Mouse (Mus musculus): Measurements from ENCODE around the gene Cobll1. TPM values are rescaled to one million over a fixed set of nuclear protein-coding genes. Genes with fewer than 3 reads are reported as not detected.

Cobll1 gene
- polyA plus RNA-seq, 1 experiment from 2014 or later: 4.4 TPM

DNA sequence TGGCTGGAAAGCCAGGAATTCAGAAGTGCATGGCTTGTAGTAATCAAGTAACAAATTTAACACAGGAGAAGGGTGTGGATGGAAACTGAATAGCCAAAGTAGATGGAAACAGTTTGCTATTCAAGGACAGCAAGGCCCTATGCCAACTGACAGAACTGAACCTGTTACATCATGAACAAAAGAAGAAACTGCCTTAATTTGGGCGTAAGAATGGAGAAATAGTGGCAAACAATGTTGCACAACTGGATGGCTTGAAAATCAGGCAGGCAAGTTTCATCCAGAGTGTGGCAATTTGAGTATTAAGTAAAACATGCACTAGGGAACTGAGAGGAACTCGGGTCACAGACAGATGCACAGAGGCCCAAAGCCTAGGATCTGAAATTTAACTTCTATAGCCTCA, 137.8 kb downstream of the Cobll1 start:
- 78% methylated on average over 2 of the region's 2 CpGs for WGBS
- no peaks in the 10 kb centered on the region for H3K4me1 ChIP-seq
- ATAC-seq (ENCODE audit: insufficient number of reproducible peaks, low FRiP score, low TSS enrichment, low read depth): no peak
- H3K27me3 ChIP-seq: no peaks in the 10 kb centered on the region
- H3K9ac ChIP-seq: no peak overlapping the region
- no peaks in the 10 kb centered on the region for H3K36me3 ChIP-seq
- H3K4me2 ChIP-seq: no peak overlapping the region
- no peaks in the 10 kb centered on the region for H3K9me3 ChIP-seq
- no peak overlapping the region for H3K4me3 ChIP-seq
- H3K27ac ChIP-seq: no peak overlapping the region

GRCm38 (mm10) chr2:65100001-65100400, 139.2 kb downstream of the Cobll1 start:
- H3K9ac ChIP-seq: no peak overlapping the region
- H3K9me3 ChIP-seq: no peaks in the 10 kb centered on the region
- no peak overlapping the region for H3K4me2 ChIP-seq
- H3K4me3 ChIP-seq: no peak overlapping the region
- ATAC-seq (ENCODE audit: insufficient number of reproducible peaks, low FRiP score, low TSS enrichment, low read depth): no peak
- no peaks in the 10 kb centered on the region for H3K36me3 ChIP-seq
- no peaks in the 10 kb centered on the region for H3K27me3 ChIP-seq
- H3K4me1 ChIP-seq: no peaks in the 10 kb centered on the region
- WGBS: 88% methylated on average over 1 of the region's 1 CpGs
- no peak overlapping the region for H3K27ac ChIP-seq

- Histone ChIP-seq H3K36me3 (no peaks in the 10 kb centered on the region), H3K4me3 (no peak overlapping the region), H3K27me3 (no peaks in the 10 kb centered on the region), H3K4me2 (no peak overlapping the region), H3K9ac (no peak overlapping the region), H3K4me1 (no peaks in the 10 kb centered on the region), H3K27ac (no peak overlapping the region), H3K9me3 (no peaks in the 10 kb centered on the region)
- no peak for ATAC-seq (ENCODE audit: insufficient number of reproducible peaks, low FRiP score, low TSS enrichment, low read depth)
- 48% methylated on average over 6 of the region's 6 CpGs for WGBS
Measured at GRCm38 (mm10) chr2:65095571-65095970, 143.6 kb downstream of the Cobll1 start.

DNA sequence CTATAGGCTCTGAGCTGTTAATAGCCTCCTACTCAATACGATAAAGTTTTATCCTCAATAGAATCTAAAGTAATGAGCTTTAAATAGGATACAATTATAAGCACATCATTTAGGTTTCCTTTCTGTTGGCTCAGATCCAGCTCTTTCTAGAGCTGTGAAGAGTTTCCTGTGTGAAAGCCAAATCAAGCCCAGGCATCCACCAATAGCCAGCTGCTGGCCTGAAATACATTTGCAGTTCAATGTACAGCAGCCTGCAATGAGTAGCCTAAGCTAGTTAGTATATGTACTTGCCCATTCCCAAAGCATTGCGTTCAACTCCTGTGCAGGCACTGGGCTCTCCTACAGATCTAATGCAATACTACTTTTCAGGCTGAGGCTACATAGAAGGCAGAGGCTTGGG, 145.2 kb downstream of the Cobll1 start:
- 61% methylated on average over 2 of the region's 2 CpGs for WGBS
- no peaks in the 10 kb centered on the region for H3K9me3 ChIP-seq
- ATAC-seq (ENCODE audit: insufficient number of reproducible peaks, low FRiP score, low TSS enrichment, low read depth): no peak

GRCm38 (mm10) chr2:65090986-65091385, 148.2 kb downstream of the Cobll1 start:
- Histone ChIP-seq H3K4me2 (no peak overlapping the region), H3K9me3 (no peaks in the 10 kb centered on the region), H3K9ac (no peak overlapping the region), H3K27me3 (no peaks in the 10 kb centered on the region), H3K4me1 (no peaks in the 10 kb centered on the region), H3K4me3 (no peak overlapping the region), H3K27ac (no peak overlapping the region), H3K36me3 (no peaks in the 10 kb centered on the region)
- WGBS: 84% methylated on average over 2 of the region's 2 CpGs
- ATAC-seq (ENCODE audit: insufficient number of reproducible peaks, low FRiP score, low TSS enrichment, low read depth): no peak

More for the DNA sequence above, 145.2 kb downstream of the Cobll1 start:
- Histone ChIP-seq H3K4me3 (no peak overlapping the region), H3K9ac (no peak overlapping the region), H3K36me3 (no peaks in the 10 kb centered on the region), H3K27me3 (no peaks in the 10 kb centered on the region), H3K27ac (no peak overlapping the region), H3K4me1 (no peaks in the 10 kb centered on the region), H3K4me2 (no peak overlapping the region)

DNA sequence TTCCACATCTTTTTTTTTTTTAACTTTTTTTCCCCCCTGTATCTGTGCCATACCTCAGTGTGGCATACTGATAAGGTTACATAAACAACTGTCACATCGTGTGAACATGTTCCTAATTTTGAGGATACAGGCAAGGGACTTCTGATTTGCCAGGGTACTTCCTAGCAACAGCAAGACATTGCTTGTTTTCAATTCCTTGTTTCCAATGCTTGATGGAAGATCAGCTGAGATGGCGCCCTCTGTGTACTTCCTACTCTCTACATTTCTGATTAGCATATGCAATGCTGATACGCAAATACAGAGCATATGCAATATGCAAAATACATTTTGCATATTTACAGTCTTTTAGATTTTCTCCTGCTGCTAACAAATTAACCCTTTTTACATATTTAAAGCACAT, 152.0 kb downstream of the Cobll1 start:
- ATAC-seq (ENCODE audit: insufficient number of reproducible peaks, low FRiP score, low TSS enrichment, low read depth): no peak
- H3K9me3 ChIP-seq: no peaks in the 10 kb centered on the region
- no peaks in the 10 kb centered on the region for H3K4me1 ChIP-seq
- no peak overlapping the region for H3K4me2 ChIP-seq
- no peak overlapping the region for H3K9ac ChIP-seq
- WGBS: 88% methylated on average over 3 of the region's 3 CpGs
- no peak overlapping the region for H3K27ac ChIP-seq
- no peaks in the 10 kb centered on the region for H3K36me3 ChIP-seq
- no peak overlapping the region for H3K4me3 ChIP-seq
- H3K27me3 ChIP-seq: no peaks in the 10 kb centered on the region

- Histone ChIP-seq H3K4me2 (no peak overlapping the region), H3K4me3 (no peak overlapping the region), H3K4me1 (no peaks in the 10 kb centered on the region), H3K27me3 (no peaks in the 10 kb centered on the region), H3K9me3 (no peaks in the 10 kb centered on the region), H3K9ac (no peak overlapping the region), H3K36me3 (no peaks in the 10 kb centered on the region), H3K27ac (no peak overlapping the region)
- ATAC-seq (ENCODE audit: insufficient number of reproducible peaks, low FRiP score, low TSS enrichment, low read depth): no peak
Measured at GRCm38 (mm10) chr2:65083411-65083810, 155.8 kb downstream of the Cobll1 start.

GRCm38 (mm10) chr2:65077544-65077943, 161.7 kb downstream of the Cobll1 start:
- ATAC-seq (ENCODE audit: insufficient number of reproducible peaks, low FRiP score, low TSS enrichment, low read depth): no peak
- no peaks in the 10 kb centered on the region for H3K9me3 ChIP-seq
- WGBS: 75% methylated on average over 3 of the region's 3 CpGs
- no peak overlapping the region for H3K4me3 ChIP-seq
- H3K4me1 ChIP-seq: no peaks in the 10 kb centered on the region
- no peak overlapping the region for H3K27ac ChIP-seq
- no peaks in the 10 kb centered on the region for H3K36me3 ChIP-seq
- no peak overlapping the region for H3K9ac ChIP-seq
- H3K27me3 ChIP-seq: no peaks in the 10 kb centered on the region
- H3K4me2 ChIP-seq: no peak overlapping the region

DNA sequence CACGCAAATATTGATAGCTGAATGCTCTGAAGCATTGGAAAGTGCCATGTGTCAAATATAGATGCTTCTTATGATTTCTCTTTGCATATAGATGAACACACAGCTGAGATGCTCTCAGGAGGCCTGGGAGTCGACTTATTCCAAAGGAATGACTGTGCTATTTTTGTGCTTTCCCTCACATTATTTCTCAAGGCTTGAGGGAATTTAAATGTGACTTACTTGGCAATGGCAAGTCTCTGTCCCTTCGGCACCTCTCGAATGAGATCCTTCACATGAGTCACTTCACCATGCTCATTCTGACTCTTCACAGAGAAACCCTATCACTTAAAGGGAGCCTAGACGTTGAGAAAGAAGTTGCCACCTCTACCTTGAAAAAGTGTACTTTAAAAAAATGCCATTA, 163.4 kb downstream of the Cobll1 start:
- no peak overlapping the region for H3K4me2 ChIP-seq
- no peak overlapping the region for H3K4me3 ChIP-seq
- no peaks in the 10 kb centered on the region for H3K9me3 ChIP-seq
- no peak overlapping the region for H3K9ac ChIP-seq
- no peaks in the 10 kb centered on the region for H3K36me3 ChIP-seq
- 82% methylated on average over 5 of the region's 5 CpGs for WGBS
- no peaks in the 10 kb centered on the region for H3K4me1 ChIP-seq
- no peaks in the 10 kb centered on the region for H3K27me3 ChIP-seq
- no peak overlapping the region for H3K27ac ChIP-seq
- ATAC-seq (ENCODE audit: insufficient number of reproducible peaks, low FRiP score, low TSS enrichment, low read depth): no peak

DNA sequence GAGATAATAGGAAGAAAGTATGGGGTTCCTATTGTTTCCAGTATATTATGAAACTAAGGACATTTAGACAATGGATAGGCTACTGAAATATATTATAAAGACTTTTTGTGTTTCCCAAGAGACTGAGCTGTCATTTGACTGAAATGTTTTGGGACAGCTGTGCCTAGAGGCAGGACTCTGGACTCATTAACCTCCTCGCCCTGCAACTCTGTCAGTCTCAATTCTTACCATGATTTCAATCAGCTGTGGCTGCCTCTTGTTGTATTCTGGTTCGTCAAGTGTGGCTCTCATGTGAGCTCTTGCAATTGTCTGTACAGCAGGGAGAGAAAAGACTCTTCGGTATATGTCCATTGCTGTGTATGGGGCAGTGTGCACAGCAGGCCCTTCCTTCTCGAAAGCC, 163.8 kb downstream of the Cobll1 start:
- Histone ChIP-seq H3K27ac (no peak overlapping the region), H3K9me3 (no peaks in the 10 kb centered on the region), H3K4me3 (no peak overlapping the region), H3K27me3 (no peaks in the 10 kb centered on the region), H3K9ac (no peak overlapping the region), H3K4me1 (no peaks in the 10 kb centered on the region), H3K36me3 (no peaks in the 10 kb centered on the region), H3K4me2 (no peak overlapping the region)
- no peak for ATAC-seq (ENCODE audit: insufficient number of reproducible peaks, low FRiP score, low TSS enrichment, low read depth)
- WGBS: 72% methylated on average over 4 of the region's 4 CpGs

DNA sequence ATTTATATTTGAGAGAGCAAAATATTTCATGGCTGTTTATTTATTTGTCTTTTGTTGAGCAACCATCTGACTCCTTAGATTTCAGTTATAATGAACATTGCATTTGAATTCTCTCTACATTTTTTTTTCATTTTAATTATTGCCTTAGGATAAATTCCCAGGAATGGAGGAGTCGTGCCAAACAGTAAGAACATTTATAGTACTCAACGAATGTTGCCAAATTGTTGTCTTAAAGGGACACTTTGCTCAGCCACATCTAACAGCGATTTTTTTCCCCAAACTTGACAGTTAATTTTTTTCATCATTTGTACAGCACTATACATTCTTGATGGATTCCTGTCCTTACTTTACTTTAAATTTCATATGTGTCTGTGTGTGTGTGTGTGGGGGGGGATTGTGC, 167.0 kb downstream of the Cobll1 start:
- H3K4me2 ChIP-seq: no peak overlapping the region
- no peak overlapping the region for H3K4me3 ChIP-seq
- no peak for ATAC-seq (ENCODE audit: insufficient number of reproducible peaks, low FRiP score, low TSS enrichment, low read depth)
- no peak overlapping the region for H3K9ac ChIP-seq
- H3K27me3 ChIP-seq: no peaks in the 10 kb centered on the region
- H3K36me3 ChIP-seq: no peaks in the 10 kb centered on the region
- no peaks in the 10 kb centered on the region for H3K9me3 ChIP-seq
- WGBS: 50% methylated on average over 3 of the region's 3 CpGs
- no peak overlapping the region for H3K27ac ChIP-seq
- no peaks in the 10 kb centered on the region for H3K4me1 ChIP-seq

DNA sequence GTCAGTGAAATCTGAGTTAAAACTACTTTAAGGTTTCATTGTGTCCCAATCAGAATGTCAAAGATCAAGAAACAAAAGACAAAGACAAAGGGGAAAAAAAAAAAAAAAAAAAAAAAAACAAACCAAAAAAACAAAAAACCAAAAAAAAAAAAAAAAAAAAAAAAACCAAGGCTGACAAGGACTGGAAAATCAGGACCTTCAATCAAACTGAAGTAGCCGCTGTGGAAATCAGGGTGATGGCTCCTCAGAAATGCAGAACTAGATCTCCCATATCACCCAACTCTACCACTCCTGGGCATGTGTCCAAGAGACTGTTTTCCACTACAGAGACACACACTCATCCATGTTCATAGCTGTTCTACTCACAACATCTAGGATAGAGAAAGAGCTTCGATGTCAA, 185.4 kb downstream of the Cobll1 start:
- no peaks in the 10 kb centered on the region for H3K36me3 ChIP-seq
- no peak overlapping the region for H3K4me3 ChIP-seq
- H3K4me1 ChIP-seq: no peaks in the 10 kb centered on the region
- ATAC-seq (ENCODE audit: insufficient number of reproducible peaks, low FRiP score, low TSS enrichment, low read depth): no peak
- no peak overlapping the region for H3K4me2 ChIP-seq
- 95% methylated on average over 2 of the region's 2 CpGs for WGBS
- no peak overlapping the region for H3K27ac ChIP-seq
- H3K9me3 ChIP-seq: no peaks in the 10 kb centered on the region
- H3K27me3 ChIP-seq: no peaks in the 10 kb centered on the region
- no peak overlapping the region for H3K9ac ChIP-seq

DNA sequence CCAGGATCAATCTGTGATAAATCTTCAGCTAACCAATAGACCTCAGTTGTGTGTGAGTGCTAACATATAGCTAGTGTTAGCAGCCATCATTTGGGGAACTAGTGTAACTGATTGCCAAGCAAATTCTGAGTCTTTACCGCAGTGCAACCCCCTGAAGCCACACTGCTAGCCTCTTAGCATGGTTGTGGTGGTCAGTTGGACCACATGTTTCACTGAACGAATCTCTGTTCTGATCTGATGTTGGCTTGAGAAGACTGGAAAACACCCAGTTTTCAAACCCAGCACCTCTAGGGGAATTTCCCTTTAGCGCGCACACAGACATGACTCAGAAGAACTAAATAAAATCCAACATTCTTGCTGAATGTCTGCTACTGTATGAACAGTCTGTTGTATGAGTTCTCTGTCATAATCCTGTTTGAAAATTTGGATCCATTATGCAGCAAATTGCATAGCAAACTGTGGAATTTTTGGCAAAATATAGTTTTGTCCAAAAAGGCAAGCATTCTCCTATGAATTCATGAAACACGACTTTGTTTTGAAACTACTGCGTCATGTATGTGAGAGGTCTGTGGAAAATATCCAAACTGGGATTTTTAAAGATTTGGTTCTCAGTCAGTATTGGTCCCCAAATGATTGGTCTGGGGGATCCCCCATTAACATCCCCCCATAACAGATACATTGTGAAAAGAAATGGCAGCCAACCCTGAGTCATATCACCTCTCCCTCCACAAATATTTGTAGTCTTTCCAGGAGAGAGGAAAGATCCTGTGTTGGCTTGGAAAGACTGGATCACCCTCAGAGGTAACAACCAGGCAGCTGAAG, 186.8 kb downstream of the Cobll1 start:
- ATAC-seq (ENCODE audit: insufficient number of reproducible peaks, low FRiP score, low TSS enrichment, low read depth): no peak
- Histone ChIP-seq H3K4me2 (no peak overlapping the region), H3K27ac (no peak overlapping the region), H3K9me3 (no peaks in the 10 kb centered on the region), H3K9ac (no peak overlapping the region), H3K4me1 (no peaks in the 10 kb centered on the region), H3K36me3 (no peaks in the 10 kb centered on the region), H3K4me3 (no peak overlapping the region), H3K27me3 (no peaks in the 10 kb centered on the region)
- WGBS: 86% methylated on average over 6 of the region's 6 CpGs
